Mouse (Mus musculus) layer of hippocampus, postnatal 14 days (tissue): ENCODE data around the gene Mapk8ip3. TPM values are rescaled to one million over a fixed set of nuclear protein-coding genes. Genes with fewer than 3 reads are reported as not detected.

Experiments
- DNase-seq, 2 experiments: peaks; one replicate each; pipeline ENCODE4 v3.0.0; 2021 to 2022; ENCODE audit warnings: low spot score in 2 of 2, mixed read lengths in 1 of 2
- total RNA-seq, 2 experiments: library from RNA; stranded (reverse); gene quantifications; 2 replicates each; pipeline ENCODE4 v1.2.3; 2021

Gene Mapk8ip3
- total RNA-seq, 2 experiments from 2014 or later = 312 to 326 TPM

DNA sequence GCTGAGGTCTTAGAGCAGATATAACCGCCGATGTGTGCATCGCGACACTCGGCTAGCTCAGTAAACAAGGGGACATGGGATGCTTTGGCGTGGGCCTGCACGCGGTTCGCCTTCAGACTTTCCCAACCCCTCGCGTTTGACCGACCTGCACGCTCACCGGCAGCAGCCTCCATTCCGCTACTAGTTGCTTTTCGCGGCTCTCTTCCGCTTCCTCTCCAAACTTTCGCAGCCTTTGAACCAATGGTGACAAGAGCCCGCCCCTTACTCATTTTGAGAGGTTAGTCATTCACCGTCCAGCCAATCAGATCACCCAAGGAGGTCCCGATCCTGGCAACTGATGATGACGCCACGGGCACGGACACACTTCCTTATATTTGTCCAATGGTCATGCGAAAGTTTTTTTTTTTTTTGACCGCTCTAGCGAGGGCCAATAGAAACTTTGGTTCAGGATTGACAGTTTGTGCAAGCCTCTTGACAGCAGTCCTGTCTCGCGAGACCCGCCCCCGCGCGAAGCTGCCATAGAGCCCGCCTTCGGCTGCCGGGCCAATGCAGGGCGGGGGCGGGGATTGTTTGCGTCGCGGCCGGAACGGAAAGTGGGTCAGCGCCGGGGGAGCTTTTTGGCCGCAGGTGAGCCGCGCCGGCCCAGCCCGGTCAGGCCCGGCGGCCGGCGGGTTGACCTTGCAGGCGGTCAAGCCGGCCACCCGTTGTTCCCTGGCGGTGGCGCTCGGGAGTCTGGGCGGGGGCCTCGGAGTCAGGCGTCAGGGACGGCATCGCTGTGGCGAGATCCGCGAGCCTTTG lies 50.4 kb downstream of the Mapk8ip3 start, which contains the start of the genes Nubp2 and Spsb3:
Nubp2 (minus strand) TSS at position 216 of the 798 bp plus-strand sequence.
Spsb3 (plus strand) TSS at position 510 of the 798 bp plus-strand sequence.
- DNase-seq = peak; percentile 95 to 100

- DNase-seq = no peak
These were observed 51.2 kb downstream of the Mapk8ip3 start for GRCm38 (mm10) chr17:24885356-24886133.

GRCm38 (mm10) chr17:24884391-24884790 lies 52.4 kb downstream of the Mapk8ip3 start:
- DNase-seq = no peak

GRCm38 (mm10) chr17:24881738-24882440 lies 54.9 kb downstream of the Mapk8ip3 start:
- no peak for DNase-seq

GRCm38 (mm10) chr17:24878531-24878930 lies 58.2 kb downstream of the Mapk8ip3 start:
- DNase-seq = no peak

- no peak for DNase-seq
These were observed 58.7 kb downstream of the Mapk8ip3 start for GRCm38 (mm10) chr17:24878117-24878397.

DNA sequence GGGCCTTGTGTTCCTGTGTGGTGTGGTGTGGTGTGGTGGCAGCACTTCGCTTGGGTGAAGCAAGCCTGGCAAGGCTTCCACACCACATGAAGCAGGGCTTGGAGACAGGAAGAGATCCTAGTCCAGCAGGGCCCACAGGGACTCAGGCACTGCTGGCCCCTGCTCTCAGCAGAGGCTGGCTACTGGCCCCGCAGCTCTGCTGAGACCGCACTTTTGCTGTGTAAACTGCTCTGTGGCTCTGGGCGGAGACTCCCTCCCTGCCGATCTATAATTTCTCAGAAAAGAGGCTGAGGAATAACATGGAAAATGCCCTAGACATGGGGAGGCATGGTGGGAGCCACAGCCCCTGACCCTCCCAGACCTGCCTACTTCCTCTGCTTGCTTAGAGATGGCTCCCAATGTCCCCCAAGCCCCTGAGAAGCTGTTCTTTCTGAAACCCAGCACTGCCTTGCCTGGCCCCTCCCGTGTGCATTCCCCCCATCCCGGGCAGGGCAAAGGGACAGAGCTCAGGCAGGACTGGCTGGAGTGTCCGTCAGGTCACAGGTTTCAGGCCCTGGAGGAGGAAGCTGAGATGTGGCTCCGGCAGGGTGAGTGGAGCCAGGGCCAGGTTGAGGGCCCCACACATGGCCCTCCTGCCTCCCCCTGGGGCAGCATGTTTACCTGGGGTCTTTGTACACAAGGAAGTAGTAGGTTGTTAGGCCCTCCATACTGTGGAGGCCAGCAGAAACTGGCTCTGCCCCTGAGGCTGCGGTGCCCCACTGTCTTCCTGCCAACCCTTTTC lies 59.3 kb downstream of the Mapk8ip3 start:
- DNase-seq = no peak

- no peak for DNase-seq
These were observed 61.8 kb downstream of the Mapk8ip3 start for GRCm38 (mm10) chr17:24874989-24875388.

GRCm38 (mm10) chr17:24874405-24874745 lies 62.4 kb downstream of the Mapk8ip3 start:
- DNase-seq = no peak

- DNase-seq = no peak
These were observed 62.9 kb downstream of the Mapk8ip3 start for GRCm38 (mm10) chr17:24873695-24874404.

GRCm38 (mm10) chr17:24867914-24868313 lies 68.9 kb downstream of the Mapk8ip3 start:
- DNase-seq = no peak

GRCm38 (mm10) chr17:24865776-24866175 lies 71.0 kb downstream of the Mapk8ip3 start, which contains the start of gene Igfals:
TSS of gene Igfals (plus strand) at chr17:24865997.
- no peak for DNase-seq

DNA sequence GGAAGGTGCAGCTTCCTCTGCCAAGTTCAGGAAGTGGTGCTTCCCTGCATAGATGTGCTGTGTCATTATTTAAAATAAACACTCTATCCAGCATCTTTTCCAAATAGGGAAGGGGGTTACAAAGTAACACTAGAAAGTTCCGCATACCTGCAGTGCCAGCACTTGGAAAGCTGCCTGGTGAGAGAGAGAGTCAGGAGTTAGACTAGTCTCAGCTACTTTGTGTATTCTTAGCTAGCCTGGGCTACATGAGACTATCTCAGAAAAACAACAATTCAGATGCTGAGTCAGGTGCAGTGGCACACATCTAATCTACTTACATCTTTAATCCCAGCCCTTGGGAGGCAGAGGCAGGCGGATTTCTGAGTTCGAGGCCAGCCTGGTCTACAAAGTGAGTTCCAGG lies 75.0 kb downstream of the Mapk8ip3 start:
- DNase-seq = no peak

- DNase-seq = no peak
These were observed 76.7 kb downstream of the Mapk8ip3 start for GRCm38 (mm10) chr17:24860076-24860475.

DNA sequence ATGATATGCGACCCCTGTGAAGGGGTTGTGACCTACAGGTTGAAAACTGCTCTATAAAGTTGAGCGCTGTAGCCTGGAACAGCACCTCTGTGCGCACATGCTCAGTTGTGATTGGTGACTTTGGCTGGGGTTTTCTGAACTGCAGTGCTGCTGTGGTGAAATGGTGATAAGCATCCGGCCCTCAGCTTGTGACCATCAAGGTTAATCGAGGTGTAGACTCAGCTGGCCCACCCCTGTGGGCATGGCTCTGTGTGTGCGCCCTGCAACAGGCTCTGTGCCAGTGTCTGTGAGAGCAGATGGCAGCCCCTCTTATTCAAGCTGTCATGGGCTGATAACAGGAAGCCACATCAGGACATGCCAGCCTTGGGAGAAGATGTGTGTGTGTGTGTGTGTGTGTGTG lies 77.8 kb downstream of the Mapk8ip3 start:
- peak; percentile 55 to 70 for DNase-seq

DNA sequence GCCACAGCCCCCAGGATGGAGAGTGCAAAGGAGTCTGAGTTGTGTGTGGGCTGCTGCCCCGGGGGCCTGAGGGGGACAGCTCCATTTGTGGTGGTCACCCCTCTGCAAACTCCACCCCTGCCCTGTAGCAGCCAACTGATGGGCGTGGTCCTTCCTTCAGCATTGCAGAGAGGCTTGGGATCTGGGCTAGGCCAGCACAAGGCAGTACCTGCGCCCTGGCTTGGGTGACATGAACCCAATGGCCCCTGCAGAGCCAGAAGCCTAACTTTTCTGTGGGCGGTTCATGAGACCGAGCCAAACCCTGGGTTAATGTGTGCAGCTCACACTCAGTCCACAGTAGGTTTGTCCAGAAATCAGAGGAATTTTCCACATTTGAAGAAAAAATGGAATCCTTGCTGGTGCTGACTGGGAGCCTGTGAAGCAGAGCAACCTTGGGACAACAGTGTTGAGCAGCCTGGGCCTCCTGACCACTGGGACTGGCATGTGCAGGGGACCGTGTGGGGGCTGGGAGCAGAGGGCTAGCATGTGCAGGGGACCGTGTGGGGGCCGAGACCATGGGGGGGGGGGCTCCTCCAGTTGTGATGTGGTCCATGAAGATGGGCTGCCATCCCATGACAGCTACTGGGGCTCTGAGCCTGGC lies 78.8 kb downstream of the Mapk8ip3 start:
- no peak for DNase-seq

- DNase-seq = no peak
These were observed 80.2 kb downstream of the Mapk8ip3 start for GRCm38 (mm10) chr17:24856589-24856988.

- DNase-seq = no peak
These were observed 80.8 kb downstream of the Mapk8ip3 start for GRCm38 (mm10) chr17:24855838-24856464.

DNA sequence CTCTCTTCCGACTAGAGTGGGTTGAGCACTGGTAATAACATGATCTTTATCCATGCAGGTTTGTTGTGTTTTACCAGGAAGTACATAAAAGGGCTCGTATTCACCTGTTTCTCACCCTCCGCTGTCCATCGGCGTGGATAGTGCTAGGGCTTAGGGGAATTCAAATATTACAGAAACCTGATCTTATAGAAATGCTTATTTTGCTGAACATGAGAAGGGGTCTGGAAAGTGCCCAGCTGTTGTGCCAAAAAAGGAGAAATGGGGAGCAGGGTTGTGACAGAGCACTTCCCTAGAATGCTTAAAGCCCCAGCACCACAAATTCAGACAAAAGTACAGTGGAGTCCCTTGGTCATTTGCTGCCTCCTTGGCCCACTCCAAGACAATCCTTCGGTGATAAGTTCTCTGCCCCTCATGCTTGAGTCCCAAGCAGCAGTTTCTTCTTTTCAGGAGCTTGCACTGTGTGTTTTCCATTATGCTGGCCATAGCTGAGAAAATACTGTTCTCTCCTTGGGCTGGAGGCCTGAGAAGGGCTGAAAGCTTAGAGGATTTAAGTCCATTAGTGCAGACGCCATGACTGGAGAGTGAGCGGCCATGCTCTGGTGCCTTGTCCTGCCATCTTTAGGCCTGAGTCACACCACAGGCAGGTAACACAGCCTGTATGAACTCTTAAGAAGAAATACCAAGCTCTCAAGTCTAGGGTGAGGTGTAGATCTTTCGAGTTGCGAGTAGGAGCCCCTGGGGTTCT lies 85.2 kb downstream of the Mapk8ip3 start:
- DNase-seq = no peak
